Mouse (Mus musculus): Measurements from ENCODE around the gene Ppp2r3a. TPM values are rescaled to one million over a fixed set of nuclear protein-coding genes. Genes with fewer than 3 reads are reported as not detected.

Gene Ppp2r3a
- total RNA-seq (2014; fragmentation: Nextera tagmentation) (14.8 and 16.3 TPM in 2 replicates), total RNA-seq (2017) (5.5 and 10.0 TPM in 2 replicates)

DNA sequence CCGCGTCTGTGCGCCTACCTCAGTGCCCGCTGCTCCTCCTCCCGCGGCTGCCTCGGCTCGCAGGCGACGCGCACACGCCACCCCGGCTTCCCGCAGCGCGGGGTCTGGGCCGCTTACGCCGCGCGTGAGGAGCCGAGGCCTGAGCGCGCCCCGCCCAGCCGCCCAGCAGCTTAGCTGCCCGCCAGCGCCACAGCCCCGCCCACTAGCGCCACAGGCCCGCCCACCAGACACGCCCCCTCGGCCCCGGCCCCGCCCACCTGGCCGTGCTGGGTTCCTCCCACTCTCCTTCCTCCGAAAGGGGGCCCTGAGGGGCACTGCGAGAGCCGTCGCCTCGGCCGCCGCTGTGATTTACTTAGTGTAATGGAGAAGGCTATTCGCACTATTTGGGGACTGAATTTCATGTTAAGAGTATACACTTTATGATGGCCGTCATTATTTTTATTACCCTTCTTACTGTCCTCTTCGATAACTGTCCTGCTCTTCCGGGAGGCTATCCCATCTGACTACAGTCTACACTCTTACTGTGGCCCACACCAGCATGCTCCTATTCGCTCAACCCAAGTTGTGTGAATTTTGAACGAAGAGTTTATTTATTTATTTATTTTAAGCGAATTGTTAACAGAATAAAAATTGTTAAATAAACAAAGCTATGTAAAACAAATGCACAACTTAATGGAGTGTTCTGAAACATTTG is at the start of gene Ppp2r3a:
TSS of gene Ppp2r3a (minus strand) at position 152 of the 694 bp plus-strand sequence.
- peak; percentile 93 for ATAC-seq (replicated peaks; ENCODE audit: poor library complexity, severe bottlenecking)

DNA sequence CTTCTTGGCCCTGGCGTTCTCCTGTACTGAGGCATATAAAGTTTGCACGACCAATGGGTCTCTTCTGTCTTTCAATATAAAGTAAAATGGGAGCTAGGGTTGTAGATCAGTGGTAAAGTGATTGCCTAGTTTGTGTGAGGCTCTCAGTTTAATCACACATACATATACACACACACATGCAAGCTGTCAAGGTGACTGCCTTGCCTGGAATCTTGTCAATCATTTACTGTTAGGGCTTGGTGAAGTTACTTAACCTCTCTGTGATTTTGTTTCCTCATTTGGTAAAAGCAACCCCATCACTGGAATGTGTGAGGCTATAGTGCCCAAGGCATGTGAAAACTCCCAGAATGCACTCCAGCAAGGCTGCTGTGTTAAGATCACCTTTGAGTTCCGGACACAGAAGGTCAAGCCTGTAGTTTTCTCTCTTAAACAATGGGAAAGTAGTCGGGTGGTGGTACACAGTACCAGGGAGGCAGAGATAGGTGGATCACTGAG is 48.9 kb upstream of the Ppp2r3a start:
- no peak for ATAC-seq (replicated peaks; ENCODE audit: poor library complexity, severe bottlenecking)

DNA sequence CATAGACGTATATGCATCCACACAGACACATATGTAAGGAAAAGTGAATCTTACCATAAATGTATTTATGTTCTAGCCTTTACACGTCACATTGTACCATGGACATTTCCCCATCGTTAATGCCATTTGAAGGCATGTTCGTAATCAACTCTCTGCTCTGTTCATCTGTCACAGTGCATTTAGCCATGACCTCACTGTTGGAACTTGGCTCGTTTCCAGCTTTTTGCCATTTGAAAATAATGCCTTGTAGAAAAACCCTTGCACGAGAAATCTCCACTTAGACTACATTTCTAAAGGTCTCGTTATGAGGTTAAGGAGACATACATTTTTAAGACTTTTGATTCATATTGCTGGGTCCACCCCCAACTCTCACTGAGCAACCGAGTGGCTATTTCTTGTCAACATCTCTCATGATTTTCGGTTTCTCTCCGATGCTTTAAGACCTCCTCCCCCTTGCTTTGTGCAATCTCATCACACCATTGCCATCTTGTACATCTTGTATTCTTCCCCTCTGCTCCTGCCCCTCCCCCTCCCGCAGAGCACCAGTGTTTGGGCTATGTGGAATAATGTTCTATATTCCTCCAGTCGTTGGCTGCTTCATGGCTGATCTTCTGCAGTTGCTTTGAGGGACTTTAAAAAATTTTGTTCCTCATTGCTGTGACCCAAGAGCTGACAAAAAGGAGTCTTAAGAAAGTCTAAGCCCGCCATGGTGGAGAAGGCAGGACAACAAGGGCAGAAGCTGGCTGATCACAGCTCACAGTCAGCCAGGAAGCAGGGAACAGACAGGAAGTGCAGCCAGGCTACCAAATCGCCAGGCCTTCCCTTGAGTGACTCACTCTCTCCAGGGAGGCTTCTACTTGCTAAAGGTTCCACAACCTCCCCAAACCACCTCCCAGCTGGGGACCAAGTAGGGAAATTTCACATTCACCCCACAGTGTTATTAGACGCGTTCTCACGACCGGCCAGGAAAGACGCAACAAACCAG is 40.4 kb upstream of the Ppp2r3a start:
- no peak for ATAC-seq (replicated peaks; ENCODE audit: poor library complexity, severe bottlenecking)

DNA sequence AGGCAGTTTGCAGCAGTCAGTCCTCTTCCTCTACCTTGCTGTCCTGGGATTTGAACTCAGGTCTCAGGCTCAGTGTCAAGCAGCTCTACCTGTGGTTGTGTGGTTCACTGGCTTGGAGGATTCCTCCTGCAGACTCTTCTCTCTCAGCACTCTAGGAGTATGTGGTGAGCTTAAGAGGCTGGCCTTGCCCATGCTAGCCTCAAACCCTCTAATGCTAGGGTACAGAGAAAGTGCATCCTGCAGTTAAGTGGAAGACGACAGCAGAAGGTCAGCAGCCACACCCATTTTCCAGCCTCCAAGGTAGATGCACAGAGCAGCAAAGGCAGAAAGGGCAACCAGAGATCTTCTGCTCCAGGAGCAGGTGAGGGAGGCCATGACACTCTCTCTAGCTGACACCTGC is 39.3 kb upstream of the Ppp2r3a start:
- no peak for ATAC-seq (replicated peaks; ENCODE audit: poor library complexity, severe bottlenecking)

DNA sequence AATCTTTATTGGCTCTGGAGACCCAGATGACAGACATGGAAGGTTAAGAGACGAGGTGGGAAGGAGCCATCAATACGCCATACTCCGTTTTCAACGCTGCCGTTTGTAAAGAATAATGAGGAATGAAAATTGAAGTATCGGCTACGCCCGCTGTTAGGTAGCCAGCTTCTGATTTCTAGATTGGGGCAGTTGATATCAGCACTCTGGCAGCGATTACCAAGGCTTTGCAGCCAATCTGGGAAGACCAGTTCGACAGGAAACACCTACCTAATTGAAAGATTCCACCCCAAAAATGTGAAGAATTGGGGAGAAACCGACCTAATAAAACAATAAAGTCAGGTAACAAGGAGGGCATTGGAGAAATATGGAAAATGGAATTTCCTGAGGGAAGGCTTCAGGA is 38.2 kb upstream of the Ppp2r3a start:
- ATAC-seq (replicated peaks; ENCODE audit: poor library complexity, severe bottlenecking): no peak

DNA sequence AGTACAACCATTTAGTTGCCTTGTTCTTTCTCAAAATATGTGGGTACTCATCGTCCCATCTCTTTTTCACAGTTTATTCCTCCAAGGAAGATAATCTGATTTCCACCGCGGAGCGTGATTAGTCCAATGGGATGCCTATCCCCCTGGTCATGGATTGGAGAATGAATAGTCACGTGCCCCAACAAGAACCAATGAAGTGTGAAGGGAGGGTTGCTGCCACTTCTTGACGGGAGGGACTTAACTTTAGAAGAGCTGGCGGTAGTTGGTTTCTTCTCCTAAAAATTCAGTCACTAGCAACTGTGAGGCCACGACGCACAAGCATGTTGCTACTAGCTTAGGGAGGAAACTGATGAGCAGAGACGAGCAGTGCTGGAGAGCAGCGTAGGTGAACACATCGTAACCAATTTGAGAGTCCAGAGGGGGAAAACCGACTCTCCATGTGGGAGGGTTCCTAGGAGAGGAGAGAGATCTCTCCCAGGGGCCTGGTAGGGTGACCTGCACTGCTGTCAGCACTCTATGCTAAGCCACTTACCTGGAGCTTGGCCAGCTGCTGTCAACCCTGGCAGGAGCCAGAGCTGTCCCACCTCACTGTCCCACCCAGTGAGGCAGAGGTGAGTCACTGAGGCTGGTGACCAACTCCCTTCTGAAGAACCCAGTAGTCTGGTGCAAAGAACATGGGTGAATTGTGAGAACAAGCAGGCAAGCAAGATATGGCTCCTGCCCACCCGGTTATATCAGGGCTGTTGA is 37.5 kb upstream of the Ppp2r3a start:
- ATAC-seq (replicated peaks; ENCODE audit: poor library complexity, severe bottlenecking): no peak

DNA sequence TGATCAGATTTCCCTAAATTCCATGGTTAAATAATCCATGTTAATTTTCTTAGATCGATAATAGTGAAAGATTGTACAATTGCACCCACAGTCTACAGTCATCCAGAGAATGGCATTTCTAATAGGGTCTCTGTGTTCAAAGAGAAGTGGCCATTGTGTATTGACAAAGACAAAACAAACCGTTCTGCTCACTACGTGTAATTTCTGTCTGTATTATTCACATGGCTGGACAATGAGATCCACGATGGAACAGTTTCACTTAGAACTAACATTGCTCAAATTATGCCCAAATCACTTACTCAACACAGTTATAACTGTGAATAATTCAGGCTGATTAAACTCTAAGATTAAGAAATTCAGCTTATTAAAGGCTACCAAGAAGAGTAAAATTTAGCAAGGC is 35.2 kb upstream of the Ppp2r3a start:
- no peak for ATAC-seq (replicated peaks; ENCODE audit: poor library complexity, severe bottlenecking)

DNA sequence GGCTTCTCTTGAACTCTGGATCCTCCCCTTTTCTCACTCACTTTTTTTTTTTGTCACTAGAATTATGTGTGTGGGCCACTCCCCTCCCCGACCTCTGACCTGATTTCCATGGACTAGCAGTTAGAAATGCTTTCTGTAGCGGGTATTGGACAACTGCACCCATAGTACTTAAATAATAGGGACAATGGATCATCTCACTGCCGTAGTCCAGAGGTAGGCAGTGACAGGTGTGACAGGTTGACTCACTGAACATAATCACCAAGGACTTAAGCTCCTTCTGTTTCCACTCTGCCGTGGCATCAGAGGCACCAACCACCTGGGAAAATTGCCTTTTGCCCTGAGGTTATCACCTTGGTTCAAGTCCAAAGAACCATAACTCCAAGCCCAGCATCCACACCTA is 32.5 kb upstream of the Ppp2r3a start:
- ATAC-seq (replicated peaks; ENCODE audit: poor library complexity, severe bottlenecking): no peak

DNA sequence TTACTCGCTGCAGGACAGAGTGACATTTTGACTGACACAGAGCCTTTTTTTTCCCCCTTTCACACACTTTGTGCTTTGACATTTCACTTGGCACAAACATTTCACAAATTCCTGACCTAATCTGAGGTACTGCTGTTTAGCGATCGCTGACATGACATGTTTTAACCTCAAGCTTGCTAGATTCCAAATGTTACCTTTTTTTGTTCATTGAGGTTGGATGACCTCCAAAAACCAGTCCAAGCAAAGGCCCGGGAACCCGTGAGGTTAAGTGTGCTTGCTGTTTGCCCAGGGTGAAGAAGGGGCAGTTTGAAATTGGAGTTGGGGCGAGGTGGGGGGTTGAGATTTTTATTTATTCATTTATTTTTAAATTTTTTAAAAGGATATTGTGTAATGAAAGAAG is 31.1 kb upstream of the Ppp2r3a start:
- no peak for ATAC-seq (replicated peaks; ENCODE audit: poor library complexity, severe bottlenecking)

DNA sequence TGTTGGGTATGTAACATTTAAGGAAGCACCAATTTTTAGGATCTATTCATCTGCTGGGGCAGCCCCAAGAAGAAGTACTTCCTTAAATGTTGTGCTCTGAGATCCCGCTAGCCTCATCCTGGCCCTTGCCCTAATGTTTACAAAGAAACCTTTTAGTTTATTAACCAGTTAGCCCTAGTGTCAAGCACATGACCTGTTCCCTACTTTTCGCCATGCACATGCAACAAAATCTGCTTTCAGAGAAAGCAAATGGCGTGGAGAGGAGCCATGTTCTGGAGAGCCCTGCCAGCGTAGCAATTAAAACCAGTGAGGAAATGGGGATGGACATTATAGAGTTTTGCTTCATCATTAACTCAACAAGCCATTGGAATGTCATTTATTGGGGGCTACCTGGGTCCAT is 30.3 kb upstream of the Ppp2r3a start:
- ATAC-seq (replicated peaks; ENCODE audit: poor library complexity, severe bottlenecking): no peak

DNA sequence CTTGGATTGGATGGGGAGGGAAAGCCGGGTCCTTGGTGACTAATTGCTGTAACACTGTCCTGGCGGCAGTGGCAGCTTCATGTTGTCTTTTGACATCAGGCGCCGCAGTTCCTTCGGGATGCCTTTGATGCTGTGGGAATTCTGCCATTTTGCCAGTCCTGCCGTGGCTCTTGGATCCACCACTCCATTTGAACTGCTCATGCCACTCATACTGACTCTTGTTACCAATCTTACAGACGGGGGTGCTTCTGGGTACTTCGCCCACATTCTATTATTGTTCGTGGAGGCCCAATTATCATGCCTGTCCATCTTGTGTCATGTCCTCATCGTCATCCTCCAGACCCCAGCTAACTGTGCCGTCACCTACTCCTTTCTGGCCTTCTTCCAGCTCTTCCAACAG is 29.7 kb upstream of the Ppp2r3a start:
- no peak for ATAC-seq (replicated peaks; ENCODE audit: poor library complexity, severe bottlenecking)

DNA sequence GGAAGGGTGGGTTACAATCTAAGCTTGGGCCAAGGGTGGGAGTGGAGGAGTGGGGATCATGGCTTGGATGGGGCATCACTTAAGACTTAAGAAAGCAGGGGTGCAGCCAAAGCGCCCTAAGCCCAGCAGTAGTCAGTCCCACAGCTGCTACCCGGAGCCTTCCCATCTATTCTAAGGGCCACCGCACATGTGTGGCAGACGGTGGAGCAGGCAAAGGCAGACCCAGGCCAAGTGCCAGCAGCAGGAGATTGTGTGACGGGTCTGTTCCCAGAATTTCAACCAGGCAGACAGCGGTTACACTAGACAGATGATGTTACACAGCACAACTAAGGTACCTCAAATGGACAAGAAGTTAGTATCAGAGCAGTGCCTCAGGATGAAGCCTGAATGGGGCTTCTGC is 29.3 kb upstream of the Ppp2r3a start:
- no peak for ATAC-seq (replicated peaks; ENCODE audit: poor library complexity, severe bottlenecking)

DNA sequence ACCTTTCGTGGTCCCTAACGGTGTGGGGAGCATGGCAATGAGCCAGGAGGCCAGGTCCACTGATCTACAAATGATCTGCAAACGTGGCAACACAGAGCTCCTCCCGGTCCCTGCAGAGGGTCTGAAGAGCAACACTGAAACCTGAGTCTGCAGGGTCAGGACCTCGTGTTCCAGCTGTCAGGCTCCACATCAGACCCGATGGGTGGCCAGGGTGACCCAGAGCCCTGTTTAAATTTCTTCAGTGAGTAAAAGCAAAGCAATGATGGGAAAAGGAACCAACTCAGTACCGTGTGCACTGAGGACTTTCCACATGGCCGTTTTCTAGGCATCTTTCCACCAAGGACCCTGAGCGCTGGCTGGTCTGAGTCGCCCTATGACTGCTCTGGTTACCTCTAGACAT is 28.6 kb upstream of the Ppp2r3a start:
- ATAC-seq (replicated peaks; ENCODE audit: poor library complexity, severe bottlenecking): no peak

DNA sequence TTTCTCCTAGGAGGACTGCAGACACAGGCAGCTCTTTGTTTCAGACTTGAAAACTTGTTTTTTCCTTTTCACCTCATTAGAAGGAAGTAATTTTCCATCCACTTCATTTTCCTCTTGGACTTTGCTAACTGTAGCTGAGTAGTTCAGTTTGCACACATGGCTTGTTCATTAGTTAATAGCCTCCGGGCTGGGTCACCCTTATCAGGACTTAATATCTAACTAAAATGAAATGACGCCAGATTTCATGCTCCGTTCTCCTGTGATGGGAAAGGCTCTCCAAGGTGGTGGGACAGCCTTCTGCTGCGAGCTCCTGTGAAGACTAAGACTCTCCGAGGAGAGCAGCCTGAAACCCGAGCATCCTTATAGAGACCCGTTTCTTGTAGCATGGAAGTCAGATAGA is 21.1 kb upstream of the Ppp2r3a start:
- ATAC-seq (replicated peaks; ENCODE audit: poor library complexity, severe bottlenecking): no peak

DNA sequence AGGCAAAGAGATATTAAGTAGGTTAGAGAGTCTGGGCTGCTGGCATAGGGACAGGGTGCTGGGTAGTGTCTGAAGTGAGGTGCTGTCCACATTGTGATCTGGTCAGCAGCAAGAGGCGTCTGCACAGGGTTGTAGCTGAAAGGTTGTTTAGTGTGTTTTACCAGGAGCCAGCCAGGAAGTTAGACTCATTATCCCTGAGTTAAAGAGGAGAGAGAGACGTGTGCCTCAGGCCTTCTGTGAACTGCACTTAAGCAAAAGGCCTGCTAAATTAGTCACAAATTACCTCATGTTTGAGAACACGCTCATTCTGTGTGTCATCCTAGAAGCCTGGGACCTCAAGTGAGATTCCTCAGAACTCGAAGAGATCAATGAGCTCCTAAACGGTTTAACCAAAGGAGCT is 18.4 kb upstream of the Ppp2r3a start:
- no peak for ATAC-seq (replicated peaks; ENCODE audit: poor library complexity, severe bottlenecking)

DNA sequence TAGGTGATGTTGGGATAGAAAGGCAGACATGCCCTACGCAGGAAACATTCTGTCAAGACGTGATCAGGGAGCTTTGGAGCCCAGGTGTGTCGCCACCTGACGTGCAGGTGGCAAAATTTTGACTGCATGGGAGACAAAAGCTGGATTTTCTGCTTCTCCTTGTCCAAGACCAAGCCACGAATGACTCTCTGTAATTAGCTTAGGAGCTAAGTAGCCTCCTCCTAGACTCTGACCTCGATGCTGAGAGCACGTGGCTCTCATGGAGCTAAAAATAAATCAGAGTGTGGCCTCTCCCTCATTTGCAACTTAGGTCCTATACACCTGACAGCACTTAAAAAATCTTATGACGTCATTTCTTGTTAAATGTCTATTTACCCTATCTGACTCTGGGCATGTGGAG is 14.4 kb upstream of the Ppp2r3a start:
- no peak for ATAC-seq (replicated peaks; ENCODE audit: poor library complexity, severe bottlenecking)

DNA sequence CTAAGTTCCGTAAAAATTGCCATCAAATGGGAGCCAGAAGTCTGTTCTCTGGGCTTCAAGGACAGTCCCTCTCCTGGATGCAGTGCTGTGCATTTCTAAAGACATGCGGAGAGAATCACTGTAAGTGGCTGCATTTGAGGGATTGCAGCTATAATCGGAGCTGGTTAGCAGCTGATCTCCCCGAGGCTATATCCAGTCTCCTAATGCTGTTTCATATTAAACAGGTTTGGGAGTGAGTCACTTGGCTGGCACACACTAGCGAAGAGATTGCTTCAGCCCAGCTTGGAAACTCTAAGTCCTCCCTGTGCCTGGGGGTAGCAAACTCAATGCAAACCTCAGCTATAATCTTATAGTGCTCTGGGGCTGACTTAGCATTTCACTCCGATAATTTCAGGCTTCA is 14.0 kb upstream of the Ppp2r3a start:
- ATAC-seq (replicated peaks; ENCODE audit: poor library complexity, severe bottlenecking): no peak

DNA sequence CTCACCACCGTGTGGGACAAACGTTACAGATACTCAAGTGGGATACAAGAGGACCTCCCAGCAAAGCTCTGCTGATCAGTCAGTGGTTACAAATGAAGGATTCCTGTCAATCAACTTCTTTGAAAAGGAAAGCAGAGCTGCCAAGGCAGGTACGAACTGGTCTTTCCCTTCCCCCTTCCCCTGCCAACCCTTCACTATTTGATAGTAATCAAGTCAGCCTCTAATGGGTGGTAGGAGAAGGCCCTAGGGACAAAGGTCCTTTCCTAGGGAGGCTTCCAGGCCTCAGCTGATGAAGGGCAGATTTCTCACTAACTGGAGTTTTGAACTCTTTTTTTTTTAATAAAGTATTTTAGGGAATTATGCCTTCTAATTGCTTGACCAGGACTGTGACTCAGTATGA is 11.2 kb upstream of the Ppp2r3a start:
- no peak for ATAC-seq (replicated peaks; ENCODE audit: poor library complexity, severe bottlenecking)

DNA sequence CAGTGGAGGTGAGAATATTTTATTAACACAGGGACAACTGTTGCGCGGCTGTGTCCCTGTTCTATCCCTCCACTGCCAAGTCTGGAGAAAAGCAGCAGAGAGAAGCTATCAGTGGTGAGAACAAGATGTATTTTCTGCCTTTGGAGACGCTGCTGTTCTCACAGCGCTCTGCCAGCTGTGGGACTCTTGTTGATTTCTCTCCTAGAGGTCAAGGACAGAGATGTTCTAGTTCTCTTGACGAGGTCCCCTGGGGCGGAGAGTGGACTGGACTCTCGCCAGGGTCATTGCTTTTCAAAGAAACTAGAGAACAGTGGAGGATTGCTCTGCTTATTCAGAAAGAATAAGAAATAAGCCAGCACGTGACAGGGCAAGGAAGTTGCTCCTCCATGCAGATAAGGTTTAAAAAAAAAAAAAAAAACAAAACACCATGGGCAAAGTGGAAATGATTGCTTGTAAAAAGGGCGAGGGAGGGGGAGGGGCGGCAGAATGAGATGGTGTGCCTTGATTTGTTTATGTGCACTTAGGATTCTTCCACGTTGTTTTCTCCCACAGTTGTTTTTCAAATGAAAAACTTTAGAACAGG is 10.5 kb upstream of the Ppp2r3a start:
- no peak for ATAC-seq (replicated peaks; ENCODE audit: poor library complexity, severe bottlenecking)

DNA sequence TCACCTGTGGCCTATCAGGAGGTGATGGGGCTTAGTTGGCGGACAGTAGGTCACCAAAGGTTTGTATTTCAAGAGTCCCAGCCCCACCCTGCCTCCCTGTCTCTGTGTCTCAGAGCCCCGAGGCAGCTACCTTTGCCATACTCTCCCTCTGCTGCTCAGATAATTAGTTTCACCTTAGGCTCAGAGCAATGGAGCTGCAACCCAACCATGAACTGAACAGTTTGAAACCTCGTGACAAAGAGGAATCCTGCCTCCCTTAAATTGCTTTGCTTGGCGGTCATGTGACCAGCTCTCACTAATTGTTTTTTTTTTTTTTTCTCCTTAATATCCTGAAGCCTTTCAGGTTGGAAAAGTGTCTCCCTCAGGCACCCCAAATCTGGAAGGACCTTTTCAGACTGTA is 9.8 kb upstream of the Ppp2r3a start:
- no peak for ATAC-seq (replicated peaks; ENCODE audit: poor library complexity, severe bottlenecking)

Data from granulocyte monocyte progenitor cell, adult 5-6 weeks (primary cell).